In the genomic region with DNA sequence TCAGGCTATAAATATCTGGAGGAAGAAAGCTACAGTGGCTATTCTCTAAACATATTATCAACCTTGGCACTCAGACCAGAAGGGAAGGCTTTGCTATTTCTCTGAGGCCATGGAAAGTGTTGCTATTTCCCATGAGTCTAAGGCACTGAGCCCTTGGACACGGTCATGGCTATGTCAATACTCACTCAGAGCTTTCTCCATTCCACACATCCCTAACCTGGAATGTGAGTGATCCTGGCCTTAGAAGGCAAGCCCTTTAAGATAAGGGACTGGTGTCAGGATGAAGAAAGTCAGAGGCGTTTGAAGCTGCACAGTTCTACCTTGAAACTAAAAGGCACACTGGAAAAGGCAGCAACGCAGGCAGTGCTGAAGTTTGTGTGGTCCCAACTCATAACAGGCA, we compare ENCODE assay signal across 22 mouse cellular contexts.
A peak's percentile ranks its signal among the peaks of the same experiment; 100 is the strongest.
DNase-seq lines count a peak whose midpoint lies in the region; ATAC-seq lines count a peak whose summit lies in the region.
"Had no signal": no experiment of that assay in that cellular context is flagged by ENCODE, and none has a peak within 500 bp of the region (broad histone marks: within the 10 kb centered on the region; RNA-seq: fewer than 3 reads in every experiment).

No protein-coding gene starts in this region.

- intact Hi-C loops in heart, postnatal 25 days (cut with DNase I) = no loop called here
- intact Hi-C loops in heart, postnatal 10 days (cut with DNase I) = no loop called here

- ATAC-seq in heart, embryonic 12.5 days (ENCODE audit: insufficient number of reproducible peaks, low FRiP score) = peak; percentile 48; the same call in 1 of the 2 replicates
- ATAC-seq in heart, embryonic 15.5 days (replicated peaks; ENCODE audit: insufficient number of reproducible peaks, insufficient read depth, low FRiP score, low read depth) = peak; percentile 35; the same call in 1 of the 2 replicates
- ATAC-seq: activated CD4-positive, CD25-positive, alpha-beta regulatory T cell, adult 4 months; forebrain, embryonic 13.5 days; forebrain, embryonic 16.5 days; intestine, postnatal 0 days had no signal

- no peak overlapping the region for H3K4me2 ChIP-seq in heart, embryonic 12.5 days
- H3K4me2 ChIP-seq in heart, embryonic 15.5 days = no peak overlapping the region
- H3K4me2 ChIP-seq: forebrain, embryonic 13.5 days; hindbrain, embryonic 12.5 days; hindbrain, embryonic 15.5 days had no signal

- peak; percentile 28 for DNase-seq in heart, adult 11 months
- no peak for DNase-seq in heart, postnatal 25 days (ENCODE audit: low spot score)
- DNase-seq in heart, postnatal 4 days = no peak
- peak; percentile 12 to 14 for DNase-seq in heart, postnatal 10 days
- DNase-seq in urinary bladder, adult 18-20 months (ENCODE audit: low spot score in 2 of 2) = no peak
- DNase-seq: adrenal gland, adult 8-10 months; adrenal gland, postnatal 36 days; cerebellum, adult 18-20 months; cerebellum, adult 9-10 months; cerebellum, postnatal 14 days; gastrocnemius, postnatal 10 days; gastrocnemius, postnatal 36 days; kidney, adult 2 months had no signal

- H3K27me3 ChIP-seq in heart, embryonic 12.5 days (replicated peaks) = no peaks in the 10 kb centered on the region
- H3K27me3 ChIP-seq in heart, embryonic 15.5 days = no peaks in the 10 kb centered on the region
- H3K27me3 ChIP-seq: forebrain, embryonic 13.5 days; hindbrain, embryonic 12.5 days; hindbrain, embryonic 15.5 days had no signal

- H3K4me1 ChIP-seq in heart, embryonic 12.5 days (replicated peaks) = peaks cover 5% of the 10 kb centered on the region
- peaks cover 6% of the 10 kb centered on the region; the same call in 1 of the 2 replicates for H3K4me1 ChIP-seq in heart, embryonic 15.5 days (replicated peaks)
- H3K4me1 ChIP-seq: forebrain, embryonic 13.5 days had no signal

- no peak overlapping the region for H3K9ac ChIP-seq in heart, embryonic 12.5 days
- no peak overlapping the region for H3K9ac ChIP-seq in heart, embryonic 15.5 days
- H3K9ac ChIP-seq: forebrain, embryonic 13.5 days; hindbrain, embryonic 12.5 days; hindbrain, embryonic 15.5 days had no signal

- no peak overlapping the region for H3K4me3 ChIP-seq in heart, embryonic 12.5 days
- H3K4me3 ChIP-seq in heart, embryonic 15.5 days = no peak overlapping the region
- H3K4me3 ChIP-seq: forebrain, embryonic 10.5 days; forebrain, embryonic 13.5 days; hindbrain, embryonic 12.5 days; hindbrain, embryonic 15.5 days had no signal

- H3K9me3 ChIP-seq in heart, embryonic 12.5 days (replicated peaks) = no peaks in the 10 kb centered on the region
- no peaks in the 10 kb centered on the region for H3K9me3 ChIP-seq in heart, embryonic 15.5 days (replicated peaks)
- H3K9me3 ChIP-seq: forebrain, embryonic 10.5 days; forebrain, embryonic 13.5 days; hindbrain, embryonic 12.5 days; hindbrain, embryonic 15.5 days had no signal

- WGBS in heart, embryonic 12.5 days = 18% methylated on average over 3 of the region's 3 CpGs
- WGBS in heart, embryonic 15.5 days = 28% methylated on average over 3 of the region's 3 CpGs

- no peaks in the 10 kb centered on the region for H3K36me3 ChIP-seq in heart, embryonic 12.5 days
- H3K36me3 ChIP-seq in heart, embryonic 15.5 days = no peaks in the 10 kb centered on the region
- H3K36me3 ChIP-seq: forebrain, embryonic 10.5 days; hindbrain, embryonic 12.5 days; hindbrain, embryonic 15.5 days had no signal

- H3K27ac ChIP-seq in heart, embryonic 12.5 days (ENCODE audit: poor library complexity, severe bottlenecking) = peak overlapping the region; percentile 37; the same call in 1 of the 2 replicates
- no peak overlapping the region for H3K27ac ChIP-seq in heart, embryonic 15.5 days
- H3K27ac ChIP-seq: forebrain, embryonic 10.5 days; forebrain, embryonic 13.5 days; hindbrain, embryonic 12.5 days; hindbrain, embryonic 15.5 days had no signal

Comparison
In these comparisons a context has a peak if more than half of its experiments do, and no peak if none do; other contexts are left out.
1. DNase-seq: peak in heart, adult 11 months (single experiment) and heart, postnatal 10 days (2 of 2); none in heart, postnatal 25 days (single experiment), heart, postnatal 4 days (single experiment) and urinary bladder, adult 18-20 months (0 of 2).